Mouse (Mus musculus) liver, embryonic 14.5 days (tissue): ENCODE data around the gene Vamp8. TPM values are rescaled to one million over a fixed set of nuclear protein-coding genes. Genes with fewer than 3 reads are reported as not detected.
A peak's percentile ranks its signal among the peaks of the same experiment; 100 is the strongest.

ENCODE experiments used
- ATAC-seq: fragments of 200-750 bp; cut with Nextera tagmentation; 2 replicates; pipeline ENCODE4 v1.8.0; 2017; ENCODE audit warnings: moderate number of reproducible peaks, mild to moderate bottlenecking, moderate library complexity; ENCODE audit not compliant: insufficient read depth
- DNase-seq, 3 experiments: peaks; one replicate each; pipeline ENCODE4 v3.0.0-alpha.2; 2012 to 2013; ENCODE audit warnings: low read depth in 3 of 3, low spot score in 3 of 3
- H3K27ac ChIP-seq: fragments of 300-500 bp; sonication (generic); 2 replicates; pipeline ENCODE4 v1.5.1; 2014; ENCODE audit warnings: moderate library complexity, mild to moderate bottlenecking, control low read depth, inconsistent platforms
- H3K27me3 ChIP-seq: fragments of 300-500 bp; sonication (generic); 2 replicates; pipeline ENCODE4 v1.6.1; 2014; ENCODE audit warnings: mild to moderate bottlenecking, low read length, moderate library complexity; ENCODE audit not compliant: control insufficient read depth, insufficient read depth
- H3K36me3 ChIP-seq: fragments of 300-500 bp; sonication (generic); replicated peaks from 2 replicates; pipeline ENCODE4 v1.6.1; 2014; ENCODE audit warnings: low read depth; ENCODE audit not compliant: control insufficient read depth, insufficient read depth
- H3K4me1 ChIP-seq, 2 experiments: fragments of 200-500 bp in 1 of 2; fragments of 300-500 bp in 1 of 2; sonication (generic) in 1 of 2; replicated peaks; 2 replicates each; pipeline ENCODE4 v1.6.1; 2012 to 2014; ENCODE audit warnings: antibody characterized with exemption in 1 of 2, inconsistent platforms in 1 of 2, low read length in 1 of 2; ENCODE audit not compliant: control insufficient read depth in 2 of 2, insufficient read depth in 2 of 2
- H3K4me2 ChIP-seq: fragments of 300-500 bp; sonication (generic); 2 replicates; pipeline ENCODE4 v1.6.1; 2014; ENCODE audit warnings: low read depth, mild to moderate bottlenecking, control low read depth, moderate library complexity
- H3K4me3 ChIP-seq, 2 experiments: fragments of 200-500 bp in 1 of 2; fragments of 300-500 bp in 1 of 2; sonication (generic) in 1 of 2; 2 replicates each; pipeline ENCODE4 v1.5.1; 2012 to 2014; ENCODE audit warnings: low read depth in 2 of 2, low read length in 2 of 2, mild to moderate bottlenecking in 2 of 2, control low read depth in 1 of 2, inconsistent platforms in 1 of 2, moderate library complexity in 1 of 2; ENCODE audit not compliant: insufficient read depth in 1 of 2
- H3K9ac ChIP-seq: fragments of 300-500 bp; sonication (generic); replicated peaks from 2 replicates; pipeline ENCODE4 v1.6.1; 2014; ENCODE audit warnings: mild to moderate bottlenecking, control low read depth, moderate library complexity
- H3K9me3 ChIP-seq: fragments of 300-500 bp; sonication (generic); 2 replicates; pipeline ENCODE4 v1.6.1; 2016; ENCODE audit warnings: low read length, mixed read lengths; ENCODE audit not compliant: control insufficient read depth
- CTCF ChIP-seq: IDR thresholded peaks from 2 replicates; pipeline ENCODE4 v1.5.1; 2016; ENCODE audit warnings: antibody characterized with exemption, low read depth, control low read depth
- EP300 ChIP-seq: IDR thresholded peaks from 2 replicates; pipeline ENCODE4 v1.6.1; 2016; ENCODE audit warnings: antibody characterized with exemption, low read depth
- WGBS: fragments of 180-500 bp; shearing (Covaris S2); extraction: QIAGEN DNeasy Blood & Tissue Kit; methylation state at CpG from one replicate; pipeline ENCODE4 v1.1.7; 2014; ENCODE audit not compliant: insufficient replicate concordance; 5-methylcytosine and 5-hydroxymethylcytosine counted together
- polyA plus RNA-seq, 2 experiments: library from polyadenylated mRNA; depleted of rRNA in 1 of 2; stranded (reverse) in 1 of 2; unstranded in 1 of 2; fragments of >200 nt; fragmentation: Nextera tagmentation in 1 of 2; extraction: Ambion mirVana in 1 of 2; gene quantifications; 2 replicates each; pipeline versions ENCODE4 v1.2.1 to v1.2.3; 2012 to 2014

Gene Vamp8
- polyA plus RNA-seq, 2 experiments: 188 to 276 TPM

GRCm38 (mm10) chr6:72359343-72359742 lies 31.2 kb downstream of the Vamp8 start:
- TF ChIP-seq CTCF: no peak
- TF ChIP-seq EP300: no peak
- H3K9ac ChIP-seq: no peak overlapping the region

GRCm38 (mm10) chr6:72358086-72358764 lies 32.3 kb downstream of the Vamp8 start:
- ATAC-seq (no peak), DNase-seq (no peak)
- peaks cover 15 to 38% of the 10 kb centered on the region in 2 experiments for H3K4me1 ChIP-seq
- no peak overlapping the region for H3K9ac ChIP-seq
- peak overlapping the region; percentile 35 for H3K4me2 ChIP-seq
- H3K4me3 ChIP-seq: no peak overlapping the region
- no peaks in the 10 kb centered on the region for H3K9me3 ChIP-seq
- TF ChIP-seq CTCF: no peak
- no peak for TF ChIP-seq EP300
- peaks cover 30% of the 10 kb centered on the region for H3K27me3 ChIP-seq
- no peak overlapping the region for H3K27ac ChIP-seq
- peaks cover 20% of the 10 kb centered on the region for H3K36me3 ChIP-seq
- WGBS: 81% methylated on average over 10 of the region's 10 CpGs

More at GRCm38 (mm10) chr6:72359343-72359742, 31.2 kb downstream of the Vamp8 start:
- Histone ChIP-seq H3K4me3 (no peak overlapping the region), H3K27ac (no peak overlapping the region), H3K9me3 (no peaks in the 10 kb centered on the region), H3K4me2 (no peak overlapping the region), H3K36me3 (peaks cover 20% of the 10 kb centered on the region), H3K4me1 (peaks cover 15 to 32% of the 10 kb centered on the region in 2 experiments), H3K27me3 (peaks cover 24% of the 10 kb centered on the region)
- 67% methylated on average over 2 of the region's 2 CpGs for WGBS
- DNase-seq: no peak
- ATAC-seq: no peak

- ATAC-seq (peak; percentile 39), DNase-seq (peak; percentile 61 to 64 (median 62))
- TF ChIP-seq EP300 (peak; percentile 81), CTCF (no peak)
- H3K4me1 ChIP-seq: peaks cover 15 to 35% of the 10 kb centered on the region in 2 experiments
- no peak overlapping the region for H3K4me3 ChIP-seq
- H3K27me3 ChIP-seq: peaks cover 30% of the 10 kb centered on the region
- no peak overlapping the region for H3K27ac ChIP-seq
- peaks cover 20% of the 10 kb centered on the region for H3K36me3 ChIP-seq
- H3K4me2 ChIP-seq: peak overlapping the region; percentile 35
- 49% methylated on average over 5 of the region's 5 CpGs for WGBS
- no peaks in the 10 kb centered on the region for H3K9me3 ChIP-seq
- H3K9ac ChIP-seq: no peak overlapping the region
Observed at GRCm38 (mm10) chr6:72357164-72358079, 33.1 kb downstream of the Vamp8 start.

- no peak for DNase-seq
- WGBS: 48% methylated on average over 6 of the region's 8 CpGs
- Histone ChIP-seq H3K27ac (no peak overlapping the region), H3K36me3 (peaks cover 20% of the 10 kb centered on the region), H3K9ac (peak overlapping the region; percentile 40; the same call in 1 of the 2 replicates), H3K9me3 (no peaks in the 10 kb centered on the region), H3K27me3 (peaks cover 30% of the 10 kb centered on the region), H3K4me1 (peaks cover 19 to 34% of the 10 kb centered on the region in 2 experiments), H3K4me3 (peak overlapping the region; percentile 51 to 56), H3K4me2 (peak overlapping the region; percentile 67)
- TF ChIP-seq EP300: no peak
- TF ChIP-seq CTCF: no peak
- ATAC-seq: peak; percentile 3; the same call in 1 of the 2 replicates
Observed at GRCm38 (mm10) chr6:72356001-72356532, 34.4 kb downstream of the Vamp8 start.
